Mouse (Mus musculus) liver, embryonic 14 days (tissue): ENCODE measurements around the gene Zfp459. TPM values are rescaled to one million over a fixed set of nuclear protein-coding genes. Genes with fewer than 3 reads are reported as not detected.

Source experiments
- polyA plus RNA-seq: library from polyadenylated mRNA; depleted of rRNA; stranded (reverse); fragments of >200 nt; gene quantifications from 2 replicates; pipeline ENCODE4 v1.2.3, GENCODE M21; 2012; rRNA removed

Zfp459 gene
- polyA plus RNA-seq: 0.17 and 0.18 TPM in 2 replicates

DNA sequence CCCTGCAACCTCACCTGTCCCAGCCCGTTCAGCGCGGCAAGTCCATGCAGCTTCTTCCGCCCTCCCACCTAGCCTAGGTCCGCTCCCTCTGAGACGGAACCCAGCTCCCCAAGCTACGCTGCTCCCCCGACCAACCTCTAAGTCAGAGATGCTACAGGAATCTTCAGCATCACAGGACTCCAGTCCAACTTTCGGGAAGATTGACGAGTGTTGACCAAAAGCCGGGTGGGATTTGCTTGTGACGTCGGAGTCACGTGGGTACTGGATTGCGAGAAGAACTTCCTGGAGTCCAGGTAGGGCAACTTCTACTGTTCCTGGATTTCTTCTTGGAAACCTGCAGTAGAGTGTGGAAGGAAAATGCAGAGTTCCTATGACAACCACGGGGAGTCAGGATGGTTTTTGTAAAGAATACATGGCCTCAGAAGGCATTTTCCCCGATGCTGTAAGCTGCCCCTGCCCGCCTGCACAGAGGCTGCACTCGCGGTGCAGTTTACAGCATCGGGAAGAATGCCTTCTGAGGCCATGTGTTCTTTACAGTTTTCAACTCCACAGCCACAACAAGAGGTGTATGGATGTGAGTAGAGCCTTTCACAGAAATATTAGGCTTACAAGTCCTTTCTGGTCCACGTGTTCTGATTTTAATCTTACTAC, at the start of gene Zfp459:
Zfp459 (minus strand) TSS at position 212 of the 651 bp plus-strand sequence.

DNA sequence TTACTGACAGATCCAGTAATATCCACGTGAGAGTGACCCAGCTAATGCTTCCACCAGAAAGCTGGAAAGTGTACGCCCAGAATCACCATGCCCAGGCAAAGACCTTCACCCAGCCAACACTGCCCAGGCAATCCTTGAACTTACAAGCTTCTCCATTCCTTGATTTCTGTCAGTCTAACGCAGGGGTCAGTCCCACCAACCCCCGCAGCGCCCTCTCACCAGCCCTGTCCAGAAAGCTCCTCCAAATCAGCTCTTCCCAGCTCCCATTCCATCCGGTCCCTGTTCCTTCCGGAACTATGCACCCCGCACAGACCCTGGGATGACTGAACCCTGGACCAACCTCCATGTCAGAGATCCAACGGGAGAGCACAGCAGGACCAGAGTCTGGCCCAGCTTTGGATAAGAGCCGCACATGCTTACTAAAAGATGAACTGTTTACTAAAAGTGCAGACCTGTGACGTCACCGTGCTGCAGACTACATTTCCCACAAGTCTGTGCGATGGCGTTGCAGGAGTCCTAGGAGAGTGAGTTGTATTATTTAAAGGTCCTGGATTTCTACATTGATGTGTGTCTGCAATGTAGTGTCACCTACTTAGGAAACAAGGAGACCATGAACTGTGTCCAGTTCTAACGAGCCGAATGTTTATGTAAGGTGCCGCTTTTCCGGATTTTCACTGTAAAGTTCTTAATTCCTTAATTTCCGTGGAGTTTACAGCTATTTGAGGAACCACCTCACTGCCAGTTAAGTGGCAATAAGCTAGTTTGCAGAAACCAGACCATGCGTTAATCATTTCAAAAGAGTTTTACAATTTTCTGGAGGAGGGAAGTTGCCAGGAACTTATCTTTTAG, 30.2 kb upstream of the Zfp459 start, which contains the start of gene Zfp874a:
Zfp874a (minus strand) TSS at position 453 of the 849 bp plus-strand sequence.

GRCm38 (mm10) chr13:67399183-67399903, 21.9 kb downstream of the Zfp459 start, which contains the start of gene Zfp429:
Zfp429 (minus strand) TSS chr13:67399819.

DNA sequence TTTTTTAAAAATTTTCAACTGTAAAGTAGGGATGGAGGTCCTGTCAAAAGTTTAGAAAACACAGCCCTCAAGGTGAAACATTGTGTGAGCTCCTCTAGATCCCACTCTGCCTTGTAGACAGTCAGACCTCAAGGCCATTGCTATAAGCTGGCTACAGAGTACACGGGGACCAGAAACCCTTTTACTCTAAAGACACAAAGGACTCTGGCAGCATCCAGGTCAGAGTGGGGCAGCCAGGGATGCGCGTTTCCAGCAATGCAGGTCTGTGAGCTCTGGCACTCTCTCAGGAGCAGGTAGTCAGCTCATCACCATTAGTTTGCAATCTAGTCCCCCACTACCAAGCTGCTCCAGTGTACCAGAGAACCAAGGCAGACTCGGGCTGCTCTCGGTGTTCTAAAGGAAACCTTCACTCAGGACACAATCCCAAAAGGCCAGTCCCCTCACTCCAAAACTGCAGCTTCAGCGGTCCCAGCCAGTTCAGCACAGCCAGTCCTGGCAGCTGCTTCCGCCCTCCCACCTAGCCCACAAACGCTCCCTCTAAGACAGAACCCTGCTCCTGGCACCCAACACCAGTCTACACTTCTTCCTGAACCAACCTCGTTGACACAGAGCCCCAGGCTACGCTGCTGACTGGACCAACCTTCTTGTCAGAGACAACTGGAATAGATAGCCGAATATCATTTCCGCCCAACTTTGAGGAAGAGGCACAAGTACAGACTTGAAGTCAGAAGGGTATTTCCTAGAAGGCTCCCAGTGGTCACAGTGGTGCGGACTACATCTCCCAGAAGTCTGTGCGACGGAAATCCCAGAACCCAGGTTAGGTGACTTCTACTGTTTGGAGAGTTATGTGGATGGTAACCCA, 45.9 kb downstream of the Zfp459 start, which contains the start of the genes Gm28041 and Zfp456:
Gm28041 (minus strand) TSS at position 684 of the 862 bp plus-strand sequence.
Zfp456 (minus strand) TSS at position 761 of the 862 bp plus-strand sequence.

GRCm38 (mm10) chr13:67360131-67360744, 61.0 kb downstream of the Zfp459 start, which contains the start of the genes Gm28044 and Zfp953:
Gm28044 (minus strand) TSS chr13:67360536.
Zfp953 (minus strand) TSS chr13:67360605.

Other genes with a start within 250 kb of the Zfp459 start
- 1.2 and 1.4 TPM in 2 replicates for gene Rsl1, start 248.2 kb downstream of the Zfp459 start, polyA plus RNA-seq
- 0.18 and 0.21 TPM in 2 replicates for gene Zfp455, start 226.9 kb downstream of the Zfp459 start, polyA plus RNA-seq
- 0.47 and 0.52 TPM in 2 replicates for gene Zfp458, start 143.0 kb downstream of the Zfp459 start, polyA plus RNA-seq
- 0.41 and 0.48 TPM in 2 replicates for gene Zfp457, start 114.9 kb downstream of the Zfp459 start, polyA plus RNA-seq
- gene Zfp595, start 88.8 kb downstream of the Zfp459 start, polyA plus RNA-seq: 1.2 and 1.3 TPM in 2 replicates
- not detected in 2 replicates for gene Gm28044, start 60.9 kb downstream of the Zfp459 start, polyA plus RNA-seq
- 0.79 and 0.83 TPM in 2 replicates for gene Zfp953, start 60.8 kb downstream of the Zfp459 start, polyA plus RNA-seq
- 0.12 and 0.17 TPM in 2 replicates for gene Gm28041, start 45.7 kb downstream of the Zfp459 start, polyA plus RNA-seq
- 0.27 and 0.32 TPM in 2 replicates for gene Zfp456, start 45.6 kb downstream of the Zfp459 start, polyA plus RNA-seq
- 1.8 and 2.3 TPM in 2 replicates for gene Zfp429, start 21.6 kb downstream of the Zfp459 start, polyA plus RNA-seq
- 2.8 and 3.1 TPM in 2 replicates for gene Zfp874a, start 30.2 kb upstream of the Zfp459 start, polyA plus RNA-seq
- gene Zfp874b, start 62.8 kb upstream of the Zfp459 start, polyA plus RNA-seq: 2.7 and 2.8 TPM in 2 replicates
- 1.3 TPM in 2 replicates for gene Zfp58, start 79.1 kb upstream of the Zfp459 start, polyA plus RNA-seq
- not detected in 2 replicates for gene Gm26965, start 104.7 kb upstream of the Zfp459 start, polyA plus RNA-seq
- gene Zfp87, start 104.8 kb upstream of the Zfp459 start, polyA plus RNA-seq: 5.4 and 5.6 TPM in 2 replicates
- 2.3 and 2.5 TPM in 2 replicates for gene Zfp748, start 132.4 kb upstream of the Zfp459 start, polyA plus RNA-seq
- gene Zfp729b, start 188.3 kb upstream of the Zfp459 start, polyA plus RNA-seq: 0.88 and 0.95 TPM in 2 replicates
- gene Gm49345, start 216.4 kb upstream of the Zfp459 start, polyA plus RNA-seq: not detected in 2 replicates
- gene Zfp729a, start 216.4 kb upstream of the Zfp459 start, polyA plus RNA-seq: 0.93 and 0.98 TPM in 2 replicates